Mouse (Mus musculus): ENCODE results near the gene Myo1f.
"Not testable (repeated sequence)": the region's sequence is repeated elsewhere in the genome, so short reads cannot be mapped to it uniquely, and the experiment has no call there.

Myo1f gene

GRCm38 (mm10) chr17:33584061-33584460 is 28.6 kb downstream of the Myo1f start:
- DNase-seq (ENCODE audit: low spot score), result no peak

- no peak for DNase-seq (ENCODE audit: low spot score)
Observed at GRCm38 (mm10) chr17:33586011-33586410, 30.5 kb downstream of the Myo1f start.

DNA sequence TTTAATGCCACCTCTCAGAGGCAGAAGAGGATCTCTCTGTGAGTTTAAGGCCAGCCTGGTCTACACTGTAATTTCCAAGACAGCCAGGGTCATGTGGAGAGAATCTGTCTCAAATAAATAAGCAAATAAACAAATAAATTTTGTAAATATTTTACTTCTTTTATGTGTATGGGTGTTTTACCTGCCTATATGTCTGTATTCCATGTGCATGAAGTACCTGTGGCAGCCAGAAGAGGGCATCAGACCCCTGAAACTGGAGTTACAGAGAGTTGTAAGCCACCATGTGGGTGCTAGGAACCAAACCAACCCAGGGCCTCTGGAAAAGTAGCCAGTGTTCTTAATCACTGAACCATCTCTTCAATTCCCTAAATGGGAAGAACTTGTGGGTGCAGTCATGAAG is 41.8 kb downstream of the Myo1f start:
- DNase-seq (ENCODE audit: low spot score), result no peak

DNA sequence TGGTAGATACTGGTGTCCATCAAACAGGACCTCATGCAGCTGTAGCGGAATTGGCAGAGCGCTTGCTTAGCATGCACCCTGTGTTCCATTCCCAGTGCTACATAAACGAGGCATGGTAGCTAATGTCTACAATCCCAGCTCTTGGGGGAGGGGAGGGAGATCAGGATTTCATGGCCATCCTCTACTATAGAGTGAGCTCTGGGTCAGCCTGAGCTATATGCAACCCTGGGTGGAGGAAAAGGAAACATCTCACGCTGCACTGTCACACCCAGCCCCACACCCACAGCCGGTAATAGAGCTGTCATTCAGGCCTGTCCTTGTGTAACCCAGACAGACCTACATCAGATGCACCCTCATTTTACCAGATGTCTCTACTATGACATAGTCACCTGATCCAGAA is 43.0 kb downstream of the Myo1f start:
- DNase-seq (ENCODE audit: low spot score), result no peak

- DNase-seq (ENCODE audit: low spot score), result no peak
Observed at GRCm38 (mm10) chr17:33599836-33600475, 44.4 kb downstream of the Myo1f start.

GRCm38 (mm10) chr17:33600831-33601230 is 45.3 kb downstream of the Myo1f start:
- no peak for DNase-seq (ENCODE audit: low spot score)

- DNase-seq (ENCODE audit: low spot score), result no peak
Observed at GRCm38 (mm10) chr17:33601947-33602346, 46.4 kb downstream of the Myo1f start.

DNA sequence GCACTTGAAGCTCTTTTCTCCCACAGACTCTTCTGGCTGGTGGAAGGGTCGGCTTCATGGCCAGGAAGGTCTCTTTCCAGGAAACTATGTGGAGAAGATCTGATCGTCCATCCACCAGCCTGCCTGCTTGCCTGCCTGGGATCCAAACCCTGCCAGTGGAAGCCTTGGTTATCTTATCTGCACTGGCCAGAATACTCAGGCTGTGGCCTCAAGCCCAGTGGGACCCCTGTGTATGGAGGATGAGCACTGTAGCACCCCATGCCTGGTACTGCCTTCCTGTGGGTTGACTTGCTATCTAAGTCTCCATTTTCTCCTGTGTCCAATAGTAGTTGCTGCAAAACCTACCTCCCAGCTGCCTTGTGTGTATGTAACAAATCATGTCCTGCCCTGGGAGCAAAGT is 51.8 kb downstream of the Myo1f start:
- no peak for DNase-seq (ENCODE audit: low spot score)

DNA sequence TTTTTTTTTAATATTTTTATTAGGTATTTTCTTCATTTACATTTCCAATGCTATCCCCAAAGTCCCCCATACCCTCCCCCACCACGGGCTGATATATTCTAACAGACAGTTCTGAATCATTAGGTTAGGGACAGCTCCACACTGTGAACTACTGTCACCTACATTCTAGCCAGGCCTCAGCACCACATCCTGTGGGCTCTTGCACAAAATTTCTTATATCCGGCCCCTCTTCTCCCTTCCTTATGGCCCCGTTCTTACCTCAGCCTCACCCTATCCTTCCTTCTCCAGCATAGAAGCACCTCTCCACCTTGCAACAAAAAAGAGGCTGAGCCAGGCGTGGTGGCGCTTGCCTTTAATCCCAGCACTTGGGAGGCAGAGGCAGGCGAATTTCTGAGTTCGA is 55.0 kb downstream of the Myo1f start:
- DNase-seq (ENCODE audit: low spot score), result no peak

DNA sequence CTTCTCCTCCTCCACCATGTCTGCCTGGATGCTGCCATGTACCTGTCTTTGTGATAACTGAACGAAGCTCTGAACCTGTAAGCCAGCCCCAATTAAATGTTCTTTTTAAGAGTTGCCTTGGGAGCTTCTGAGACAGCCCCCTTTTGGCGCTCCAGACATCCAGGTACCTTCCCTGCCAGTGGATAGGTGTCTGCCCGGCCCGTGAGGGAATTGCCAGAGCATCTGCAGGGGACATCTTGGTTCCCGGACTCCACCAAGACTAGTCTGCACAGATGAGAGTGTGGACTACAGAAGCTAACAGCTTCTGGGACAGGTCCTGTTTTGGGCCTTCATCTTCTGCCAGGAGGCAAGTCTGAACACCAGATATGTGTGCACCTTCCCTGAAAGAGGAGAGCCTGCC is 58.2 kb downstream of the Myo1f start:
- DNase-seq (ENCODE audit: low spot score), result not testable (repeated sequence)

DNA sequence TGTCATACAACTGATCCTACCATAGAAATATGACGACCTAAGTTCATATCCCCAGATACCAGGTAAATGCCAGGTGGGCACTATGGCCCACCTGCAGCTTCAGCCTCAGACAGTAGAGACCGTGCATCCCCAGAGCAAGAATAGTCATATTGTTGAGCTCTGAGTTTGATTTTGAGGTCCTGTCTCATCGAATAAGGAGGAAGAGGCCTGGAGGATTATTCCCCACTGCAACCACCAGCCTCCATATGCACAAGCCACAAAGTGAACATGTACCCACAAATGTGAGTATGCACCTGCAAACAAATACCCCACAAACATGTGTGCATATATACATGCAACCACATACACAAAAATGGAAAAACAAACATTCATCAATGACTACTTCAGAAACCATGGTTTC is 71.8 kb downstream of the Myo1f start:
- no peak for DNase-seq (ENCODE audit: low spot score)

- peak; percentile 96 for DNase-seq (ENCODE audit: low spot score)
Observed at GRCm38 (mm10) chr17:33628621-33629486, 73.3 kb downstream of the Myo1f start, which contains the start of gene Zfp414. Zfp414 (plus strand) TSS chr17:33629090.

DNA sequence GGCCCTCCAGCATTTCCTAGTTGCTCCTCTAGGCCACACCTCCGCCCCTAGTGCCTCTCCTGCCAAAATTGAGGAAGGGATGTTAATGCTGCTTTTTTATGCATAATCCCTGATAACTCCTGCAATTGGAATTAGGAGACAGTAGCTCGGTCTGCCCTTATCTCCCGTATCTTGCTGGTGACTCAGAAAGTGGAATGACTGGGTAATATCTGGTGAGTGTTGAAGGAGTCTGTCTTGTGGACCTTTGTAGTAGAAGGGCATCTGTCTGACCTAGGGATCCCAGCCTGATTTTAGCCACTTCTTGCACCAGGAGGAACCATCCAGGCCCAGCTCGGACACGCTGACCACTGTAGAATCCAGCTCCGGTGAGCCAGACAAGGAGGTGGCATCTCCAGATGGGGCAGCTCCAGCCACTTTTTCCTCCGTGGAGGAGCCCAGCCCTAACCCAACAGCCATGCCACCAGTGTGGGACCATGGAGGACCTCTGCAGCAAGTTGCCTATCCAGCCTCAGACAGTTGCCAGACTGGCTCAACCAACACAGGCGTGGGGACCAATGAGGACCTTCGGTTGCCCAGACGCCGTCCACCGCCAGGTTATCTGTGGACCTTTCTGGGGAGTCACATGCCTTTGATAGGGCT is 74.1 kb downstream of the Myo1f start:
- no peak for DNase-seq (ENCODE audit: low spot score)

DNA sequence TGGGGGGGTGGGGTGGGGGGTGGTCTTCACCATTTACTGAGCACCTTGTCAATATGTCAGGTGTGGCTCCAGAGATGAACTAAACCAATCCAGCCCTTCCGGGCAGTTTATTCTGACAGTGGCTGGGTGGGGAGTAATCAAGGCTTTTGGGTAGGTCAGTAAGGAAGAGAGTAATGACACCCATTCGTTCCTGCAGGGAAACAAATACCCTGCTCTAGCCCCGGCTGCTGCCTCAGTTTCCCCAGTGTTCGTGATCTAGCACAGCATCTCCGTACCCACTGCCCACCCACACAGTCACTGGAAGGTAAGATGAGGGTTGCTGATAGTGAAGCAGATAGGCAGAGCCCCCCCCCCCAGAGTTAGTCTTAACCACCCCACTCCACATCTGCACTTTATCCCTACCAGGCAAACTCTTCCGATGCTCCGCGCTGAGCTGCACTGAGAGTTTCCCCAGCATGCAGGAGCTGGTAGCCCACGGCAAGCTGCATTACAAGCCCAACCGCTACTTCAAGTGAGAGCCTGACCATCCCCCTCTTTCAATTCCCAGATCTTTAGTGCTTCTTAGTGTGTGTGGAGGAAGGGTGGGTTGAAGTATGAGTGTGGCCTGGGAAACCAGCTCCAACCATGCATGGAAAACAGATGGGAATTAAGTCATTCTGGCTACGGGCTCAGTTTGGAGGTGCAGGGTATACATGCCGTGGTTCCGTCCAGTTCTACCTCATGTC is 74.8 kb downstream of the Myo1f start:
- no peak for DNase-seq (ENCODE audit: low spot score)

DNA sequence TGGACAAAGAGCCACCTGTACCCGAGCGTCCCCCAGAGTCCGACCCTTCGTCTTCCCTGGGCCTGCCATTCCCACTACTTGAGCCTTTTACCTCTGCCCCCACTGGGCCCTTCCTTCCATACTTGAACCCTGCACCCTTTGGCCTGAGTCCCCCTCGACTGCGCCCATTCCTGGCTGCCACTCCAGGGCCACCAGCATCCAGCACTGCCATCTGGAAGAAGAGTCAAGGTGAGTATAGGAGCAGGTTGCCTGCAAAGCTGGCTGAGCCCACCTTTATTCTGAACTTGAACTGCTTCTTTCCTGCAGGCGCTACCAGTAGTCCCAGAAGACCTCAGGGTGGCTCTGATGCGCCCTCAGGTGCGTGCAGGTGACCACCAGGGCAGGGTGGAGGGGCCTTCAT is 75.7 kb downstream of the Myo1f start:
- DNase-seq (ENCODE audit: low spot score), result no peak

- DNase-seq (ENCODE audit: low spot score), result no peak
Observed at GRCm38 (mm10) chr17:33631796-33632195, 76.3 kb downstream of the Myo1f start.

DNA sequence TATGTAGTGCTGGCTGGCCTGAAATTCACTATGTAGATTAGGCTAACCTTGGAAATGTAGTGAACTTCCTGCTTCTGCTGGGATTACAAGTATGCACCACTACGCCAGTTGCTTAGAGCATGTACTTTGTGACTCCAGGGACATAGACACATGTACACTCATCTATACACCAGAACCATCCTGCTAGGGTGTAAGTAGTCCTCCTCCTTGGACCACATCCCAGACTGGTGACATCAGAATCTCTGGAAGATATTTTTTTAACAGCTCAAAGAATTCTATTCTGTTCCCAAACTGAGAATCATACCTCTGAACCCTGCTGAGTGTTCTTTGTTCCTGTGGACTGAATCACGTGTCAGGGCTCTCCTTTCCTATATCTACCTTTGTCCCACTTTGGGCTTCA is 81.5 kb downstream of the Myo1f start:
- DNase-seq (ENCODE audit: low spot score), result no peak

DNA sequence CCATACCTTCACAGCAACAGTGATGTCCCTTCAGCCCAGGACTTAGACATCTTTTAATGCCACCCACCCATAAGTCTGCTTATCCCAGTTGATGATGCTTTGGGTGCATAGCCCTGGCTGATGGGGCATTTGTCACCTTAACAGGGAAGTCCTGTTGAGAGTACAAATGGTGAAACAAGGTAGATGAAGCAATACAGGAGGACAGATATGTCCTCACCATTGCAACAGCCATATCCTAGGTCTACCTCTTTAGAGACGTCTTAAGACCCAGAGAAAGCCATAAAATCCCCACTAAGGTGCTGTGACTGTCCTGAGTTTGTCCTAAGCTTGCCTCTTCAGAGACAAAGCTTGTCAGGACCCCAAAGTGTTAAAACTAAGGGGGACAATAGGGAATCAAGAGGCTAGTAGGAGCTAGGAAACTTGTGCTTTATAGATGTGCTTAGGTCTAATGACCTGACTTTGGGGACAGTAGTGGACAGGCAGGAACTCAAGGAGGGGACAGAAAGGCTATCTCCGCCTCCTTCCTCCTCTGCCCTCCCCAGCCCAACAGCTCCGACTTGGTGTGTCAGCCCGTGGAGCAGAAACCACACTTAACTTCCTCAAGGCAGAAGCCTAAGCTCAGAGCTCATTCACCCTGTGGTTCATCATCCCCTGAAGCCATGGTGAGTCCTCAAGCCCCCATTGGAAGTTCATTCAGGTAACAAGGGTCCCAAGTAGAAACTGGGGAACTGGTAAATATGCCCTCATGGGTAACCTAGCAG is 82.2 kb downstream of the Myo1f start, which contains the start of gene Pram1:
Pram1 (plus strand) TSS at position 541 of the 761 bp plus-strand sequence.
- no peak for DNase-seq (ENCODE audit: low spot score)

DNA sequence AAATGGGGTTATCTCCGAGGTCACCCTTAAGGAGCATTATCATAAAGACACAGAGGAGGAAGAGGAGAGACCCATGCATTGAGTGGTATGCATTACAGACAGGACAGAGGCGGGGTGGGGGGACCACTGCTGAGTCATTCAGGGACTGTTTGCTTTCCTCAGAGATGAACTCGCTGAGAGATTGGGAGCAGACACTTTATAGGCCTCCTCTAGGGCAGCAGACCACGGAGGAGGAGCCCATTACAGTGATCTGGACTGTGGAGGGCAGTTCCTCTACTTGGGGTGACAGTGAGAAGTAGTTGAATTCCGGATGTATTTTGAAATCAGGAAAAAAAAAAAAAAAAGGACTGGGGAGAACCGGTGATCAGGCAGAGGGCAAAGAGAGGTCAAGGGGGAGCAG is 84.2 kb downstream of the Myo1f start:
- DNase-seq (ENCODE audit: low spot score), result no peak

DNA sequence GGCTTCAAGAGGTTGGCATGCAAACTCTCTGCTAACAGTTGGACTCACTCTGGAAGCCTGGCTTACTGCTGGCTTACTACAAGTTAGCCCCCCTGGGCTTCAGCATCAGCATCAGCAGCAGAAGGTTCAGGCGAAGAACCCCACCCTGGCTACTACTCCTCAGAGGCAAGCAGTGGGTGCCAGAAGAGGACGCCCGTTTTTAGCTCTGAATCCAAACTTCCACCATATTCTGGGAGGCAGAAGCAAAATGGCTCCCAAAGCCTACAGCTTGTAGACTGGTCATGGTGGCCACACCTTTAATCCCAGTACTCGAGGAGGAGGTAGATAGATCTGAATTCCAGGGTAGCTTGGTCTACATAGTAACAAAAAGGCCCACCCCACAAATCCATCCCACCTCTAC is 88.6 kb downstream of the Myo1f start:
- no peak for DNase-seq (ENCODE audit: low spot score)

DNA sequence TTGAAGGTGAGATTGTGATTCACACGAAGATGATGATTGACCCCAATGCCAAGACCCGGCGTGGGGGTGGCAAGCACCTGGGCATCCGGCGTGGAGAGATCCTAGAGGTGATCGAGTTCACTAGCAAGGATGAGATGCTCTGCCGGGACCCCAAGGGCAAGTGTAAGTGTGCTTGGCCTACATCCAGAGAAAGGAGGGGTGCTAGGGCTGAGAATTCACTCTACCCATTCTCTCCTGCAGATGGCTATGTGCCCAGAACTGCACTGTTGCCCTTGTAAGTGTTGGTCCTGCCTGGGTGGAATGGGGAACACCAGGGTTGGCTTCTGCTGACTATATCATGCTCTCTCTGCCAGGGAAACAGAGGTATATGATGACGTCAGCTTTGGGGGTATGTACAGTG is 89.6 kb downstream of the Myo1f start:
- DNase-seq (ENCODE audit: low spot score), result no peak
